Mouse (Mus musculus) liver, postnatal 0 days (tissue): ENCODE data around the gene Gtf2ird2. TPM values are rescaled to one million over a fixed set of nuclear protein-coding genes. Genes with fewer than 3 reads are reported as not detected.
A peak's percentile ranks its signal among the peaks of the same experiment; 100 is the strongest.

ENCODE experiments used
- ATAC-seq: fragments of 200-750 bp; cut with Nextera tagmentation; 2 replicates; pipeline ENCODE4 v1.8.0; 2017; ENCODE audit warnings: mild to moderate bottlenecking, moderate library complexity
- DNase-seq: peaks from one replicate; pipeline ENCODE4 v3.0.0-alpha.2; 2016
- H3K27ac ChIP-seq: fragments of 300-500 bp; sonication (generic); 2 replicates; pipeline ENCODE4 v1.5.1; 2014; ENCODE audit warnings: antibody characterized with exemption, moderate library complexity, mild to moderate bottlenecking, low read depth
- H3K27me3 ChIP-seq: fragments of 300-500 bp; sonication (generic); 2 replicates; pipeline ENCODE4 v1.6.1; 2014; ENCODE audit warnings: low read length, control low read depth, mixed read lengths; ENCODE audit not compliant: insufficient read depth
- H3K36me3 ChIP-seq: fragments of 300-500 bp; sonication (generic); replicated peaks from 2 replicates; pipeline ENCODE4 v1.6.1; 2014; ENCODE audit warnings: mild to moderate bottlenecking, control low read depth, low read length, moderate library complexity, mixed read lengths; ENCODE audit not compliant: insufficient read depth
- H3K4me1 ChIP-seq: fragments of 300-500 bp; sonication (generic); 2 replicates; pipeline ENCODE4 v1.6.1; 2014; ENCODE audit warnings: antibody characterized with exemption, mild to moderate bottlenecking, control low read depth; ENCODE audit not compliant: insufficient read depth
- H3K4me2 ChIP-seq: fragments of 300-500 bp; sonication (generic); 2 replicates; pipeline ENCODE4 v1.6.1; 2014; ENCODE audit warnings: low read depth, mild to moderate bottlenecking, low read length, moderate library complexity, mixed read lengths
- H3K4me3 ChIP-seq: fragments of 300-500 bp; sonication (generic); 2 replicates; pipeline ENCODE4 v1.5.1; 2014; ENCODE audit warnings: low read depth, low read length
- H3K9ac ChIP-seq: fragments of 300-500 bp; sonication (generic); replicated peaks from 2 replicates; pipeline ENCODE4 v1.6.1; 2014; ENCODE audit warnings: mild to moderate bottlenecking, moderate library complexity
- H3K9me3 ChIP-seq: fragments of 300-500 bp; sonication (generic); 2 replicates; pipeline ENCODE4 v1.6.1; 2016; ENCODE audit warnings: mild to moderate bottlenecking, control low read depth, low read length, mixed read lengths
- CTCF ChIP-seq: sonication (generic); IDR thresholded peaks from 2 replicates; pipeline ENCODE4 v1.5.1; 2016; ENCODE audit warnings: antibody characterized with exemption, low read depth
- EP300 ChIP-seq: IDR thresholded peaks from 2 replicates; pipeline ENCODE4 v1.6.1; 2016; ENCODE audit warnings: antibody characterized with exemption, low read depth, mild to moderate bottlenecking
- WGBS: fragments of 180-500 bp; shearing (Covaris S2); extraction: QIAGEN DNeasy Blood & Tissue Kit; methylation state at CpG from one replicate; pipeline ENCODE4 v1.1.7; 2014; ENCODE audit not compliant: insufficient replicate concordance; 5-methylcytosine and 5-hydroxymethylcytosine counted together
- polyA plus RNA-seq: library from polyadenylated mRNA; unstranded; fragments of >200 nt; fragmentation: Nextera tagmentation; extraction: Ambion mirVana; gene quantifications from 2 replicates; pipeline ENCODE4 v1.2.1, GENCODE M21; 2015

Gtf2ird2 gene
- polyA plus RNA-seq, 1 experiment from 2014 or later = 2.1 TPM

DNA sequence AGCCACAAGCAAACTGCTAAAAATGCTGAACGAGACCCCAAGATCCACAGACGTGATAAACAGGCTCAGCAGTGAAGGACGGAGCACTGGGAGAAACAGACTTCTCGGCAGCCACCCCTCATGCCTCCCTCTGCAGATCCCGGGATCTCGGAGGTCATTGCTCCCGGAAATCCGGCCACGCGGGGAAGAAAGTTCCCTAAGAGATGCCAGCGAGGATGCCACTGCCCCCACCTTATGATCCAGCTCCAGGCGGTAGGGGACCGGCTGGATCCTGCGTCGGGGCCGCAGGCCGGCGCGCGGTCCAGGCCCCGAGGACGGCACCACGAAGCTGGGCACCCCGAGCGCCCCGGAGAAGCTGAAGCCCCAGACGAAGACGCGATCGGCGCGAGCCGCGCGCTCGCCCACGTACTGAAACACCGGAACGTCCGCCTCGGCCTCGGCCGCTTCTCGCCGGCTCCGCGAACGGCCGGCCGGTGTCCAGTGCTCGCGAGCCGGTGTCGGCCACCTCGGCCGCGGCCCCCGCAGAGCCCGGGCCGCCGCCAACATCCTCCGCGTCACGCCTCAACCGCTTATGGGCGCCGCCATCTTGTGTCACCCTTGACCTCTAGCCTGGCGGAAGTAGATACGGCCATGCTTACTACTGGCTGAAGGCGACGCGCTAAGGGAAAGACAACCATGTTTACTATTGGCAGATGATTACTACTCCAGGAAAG lies 7.5 kb upstream of the Gtf2ird2 start, which contains the start of gene Rcc1l:
Rcc1l (minus strand) TSS at position 606 of the 713 bp plus-strand sequence.
- Histone ChIP-seq H3K27me3 (no peaks in the 10 kb centered on the region), H3K4me2 (peak within 1 kb of the TSS; percentile 93), H3K4me1 (peaks cover 12% of the 10 kb centered on the region), H3K27ac (peak within 1 kb of the TSS; percentile 88), H3K9ac (peak within 1 kb of the TSS; percentile 79), H3K36me3 (peaks cover 4% of the 10 kb centered on the region; the same call in 1 of the 2 replicates), H3K9me3 (no peaks in the 10 kb centered on the region), H3K4me3 (peak within 1 kb of the TSS; percentile 98)
- TF ChIP-seq CTCF = no peak
- WGBS = under 1% methylated on average over 72 of the region's 72 CpGs
- DNase-seq = peak; percentile 87
- ATAC-seq = peak; percentile 91

DNA sequence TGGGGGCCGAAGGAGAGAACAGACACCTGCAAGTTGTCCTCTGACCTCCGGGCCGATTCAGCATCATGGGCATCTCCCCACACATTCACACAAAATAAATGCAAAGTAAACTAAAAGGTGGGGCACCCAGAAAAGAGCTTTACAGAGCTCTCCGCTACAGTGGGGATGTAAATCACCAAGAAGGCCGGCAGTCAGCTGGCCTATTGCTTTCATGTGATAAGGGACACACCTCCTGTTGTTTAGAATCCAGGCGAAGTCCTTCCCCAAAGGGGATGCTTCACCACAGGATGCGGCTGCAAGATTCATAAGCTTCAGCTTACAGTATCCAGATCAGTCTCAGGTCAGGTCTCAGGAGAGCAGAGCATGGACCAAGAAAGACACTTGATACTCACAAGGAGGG lies 5.3 kb upstream of the Gtf2ird2 start:
- H3K36me3 ChIP-seq = no peaks in the 10 kb centered on the region
- ATAC-seq (no peak), DNase-seq (no peak)
- H3K4me2 ChIP-seq = no peak overlapping the region
- no peak overlapping the region for H3K4me3 ChIP-seq
- no peak for TF ChIP-seq EP300
- TF ChIP-seq CTCF = no peak
- no peak overlapping the region for H3K9ac ChIP-seq
- H3K4me1 ChIP-seq = peaks cover 29% of the 10 kb centered on the region
- no peaks in the 10 kb centered on the region for H3K9me3 ChIP-seq
- H3K27ac ChIP-seq = no peak overlapping the region
- WGBS = 71% methylated on average over 7 of the region's 7 CpGs
- no peaks in the 10 kb centered on the region for H3K27me3 ChIP-seq

DNA sequence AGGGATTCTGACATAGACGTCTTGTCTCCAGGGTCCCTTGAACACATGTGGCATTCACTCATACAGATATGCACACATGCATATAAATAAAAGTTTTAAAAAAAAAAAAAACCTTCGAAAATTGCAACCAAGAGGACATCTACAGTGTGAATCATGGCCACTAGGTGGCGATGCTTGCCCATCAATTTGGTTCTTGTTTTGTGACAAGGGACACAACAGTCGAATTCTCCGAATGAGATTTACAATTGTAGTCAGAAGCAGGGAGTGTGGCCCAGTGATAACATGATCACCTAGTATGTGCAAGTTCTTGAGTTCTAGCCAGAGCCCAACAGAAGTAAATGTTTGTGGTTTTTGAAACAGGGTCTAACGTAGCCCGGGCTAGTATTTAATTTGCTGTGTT lies 3.9 kb upstream of the Gtf2ird2 start:
- Histone ChIP-seq H3K4me2 (no peak overlapping the region), H3K9ac (no peak overlapping the region), H3K27me3 (no peaks in the 10 kb centered on the region), H3K4me1 (peaks cover 33% of the 10 kb centered on the region), H3K4me3 (no peak overlapping the region), H3K36me3 (no peaks in the 10 kb centered on the region), H3K27ac (no peak overlapping the region), H3K9me3 (no peaks in the 10 kb centered on the region)
- 14% methylated on average over 7 of the region's 7 CpGs for WGBS
- TF ChIP-seq EP300 (no peak), CTCF (peak; percentile 89)
- ATAC-seq (no peak), DNase-seq (peak; percentile 85)

DNA sequence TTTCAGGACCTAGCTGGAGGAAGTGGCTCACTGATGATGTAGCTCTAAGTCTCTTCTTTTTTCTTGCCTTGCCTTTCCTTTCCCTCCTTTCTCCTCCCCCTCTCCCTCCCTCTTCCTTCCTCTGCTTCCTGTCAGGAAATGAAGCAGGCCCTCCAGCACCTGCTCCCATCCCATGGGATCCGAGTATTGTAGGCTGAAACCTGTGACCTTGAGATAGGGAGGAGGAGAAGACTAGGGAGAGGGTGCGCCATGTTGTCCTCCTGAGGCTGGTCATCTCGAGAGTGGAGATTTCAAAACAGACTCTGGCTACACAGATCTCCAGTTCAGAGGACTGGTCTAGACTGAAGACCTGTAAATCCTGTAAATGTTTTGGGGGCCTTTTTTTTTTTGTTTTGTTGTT lies 1.6 kb upstream of the Gtf2ird2 start:
- H3K4me1 ChIP-seq = peaks cover 21% of the 10 kb centered on the region
- 45% methylated on average over 3 of the region's 3 CpGs for WGBS
- TF ChIP-seq EP300 (no peak), CTCF (no peak)
- no peak overlapping the region for H3K4me2 ChIP-seq
- H3K4me3 ChIP-seq = no peak overlapping the region
- H3K9ac ChIP-seq = no peak overlapping the region
- no peak for ATAC-seq
- H3K36me3 ChIP-seq = no peaks in the 10 kb centered on the region
- no peaks in the 10 kb centered on the region for H3K9me3 ChIP-seq
- peak overlapping the region; percentile 98 for H3K27ac ChIP-seq
- DNase-seq = no peak
- H3K27me3 ChIP-seq = no peaks in the 10 kb centered on the region

DNA sequence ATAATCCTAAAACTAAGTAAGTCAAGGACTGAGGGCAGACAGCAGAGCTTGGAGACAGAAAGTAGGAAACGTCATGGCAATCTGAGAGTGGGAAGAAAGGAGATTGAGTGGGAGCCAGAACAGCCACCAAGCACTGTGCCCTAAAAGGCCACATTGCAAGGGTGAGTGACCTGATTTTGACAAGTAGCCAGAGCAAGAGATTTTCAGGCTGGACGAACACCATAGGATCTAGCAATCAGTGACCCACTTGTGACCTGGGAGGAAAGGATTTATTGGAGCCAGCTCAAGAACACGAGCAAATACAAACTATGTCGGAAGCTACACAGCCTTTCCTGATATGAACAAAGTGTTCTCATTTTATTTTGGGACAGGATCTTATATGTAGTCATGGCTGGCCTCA lies 1.1 kb upstream of the Gtf2ird2 start:
- peak overlapping the region; percentile 98 for H3K27ac ChIP-seq
- no peaks in the 10 kb centered on the region for H3K36me3 ChIP-seq
- no peak overlapping the region for H3K4me3 ChIP-seq
- 0 out of 2 replicates have a peak overlapping the region, but pooled peaks have one; percentile 90 for H3K4me2 ChIP-seq
- peak; percentile 48 for DNase-seq
- peak; percentile 46 for ATAC-seq
- peaks cover 21% of the 10 kb centered on the region for H3K4me1 ChIP-seq
- H3K27me3 ChIP-seq = no peaks in the 10 kb centered on the region
- 42% methylated on average over 4 of the region's 4 CpGs for WGBS
- TF ChIP-seq CTCF = no peak
- TF ChIP-seq EP300 = peak; percentile 16; the same call in 1 of the 2 replicates
- no peaks in the 10 kb centered on the region for H3K9me3 ChIP-seq
- H3K9ac ChIP-seq = no peak overlapping the region; the same call in 1 of the 2 replicates

DNA sequence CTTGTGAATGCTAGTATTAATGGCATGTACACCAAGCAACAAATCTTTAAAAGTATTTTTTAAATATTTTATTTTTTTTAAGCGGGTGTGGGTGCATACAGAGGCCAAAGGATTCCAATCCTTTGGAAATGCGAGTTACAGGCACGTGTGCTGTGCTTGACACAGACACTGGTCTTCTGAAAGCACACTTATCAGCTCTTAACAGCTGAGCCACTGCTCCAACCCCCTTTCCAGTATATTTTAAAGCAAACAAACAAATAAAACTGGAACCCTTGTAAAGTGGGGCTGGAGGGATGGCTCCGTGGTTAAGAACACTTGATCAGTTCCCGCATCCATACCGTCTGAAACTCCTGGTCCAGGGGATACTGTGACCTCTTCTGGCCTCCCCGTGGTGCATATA lies 657 bp upstream of the Gtf2ird2 start:
- Histone ChIP-seq H3K4me2 (peak overlapping the region; percentile 90), H3K36me3 (no peaks in the 10 kb centered on the region), H3K9ac (peak overlapping the region; percentile 90), H3K9me3 (no peaks in the 10 kb centered on the region), H3K4me3 (peak overlapping the region; percentile 88), H3K27me3 (no peaks in the 10 kb centered on the region), H3K4me1 (peaks cover 21% of the 10 kb centered on the region), H3K27ac (peak overlapping the region; percentile 98)
- 25% methylated on average over 7 of the region's 7 CpGs for WGBS
- TF ChIP-seq CTCF = no peak
- no peak; the same call in 1 of the 2 replicates for TF ChIP-seq EP300
- DNase-seq (no peak), ATAC-seq (no peak)
